Mouse (Mus musculus): Measurements from ENCODE around the gene Car6. TPM values are rescaled to one million over a fixed set of nuclear protein-coding genes. Genes with fewer than 3 reads are reported as not detected.

Gene Car6
- total and polyA plus RNA-seq, 3 experiments: not detected

DNA sequence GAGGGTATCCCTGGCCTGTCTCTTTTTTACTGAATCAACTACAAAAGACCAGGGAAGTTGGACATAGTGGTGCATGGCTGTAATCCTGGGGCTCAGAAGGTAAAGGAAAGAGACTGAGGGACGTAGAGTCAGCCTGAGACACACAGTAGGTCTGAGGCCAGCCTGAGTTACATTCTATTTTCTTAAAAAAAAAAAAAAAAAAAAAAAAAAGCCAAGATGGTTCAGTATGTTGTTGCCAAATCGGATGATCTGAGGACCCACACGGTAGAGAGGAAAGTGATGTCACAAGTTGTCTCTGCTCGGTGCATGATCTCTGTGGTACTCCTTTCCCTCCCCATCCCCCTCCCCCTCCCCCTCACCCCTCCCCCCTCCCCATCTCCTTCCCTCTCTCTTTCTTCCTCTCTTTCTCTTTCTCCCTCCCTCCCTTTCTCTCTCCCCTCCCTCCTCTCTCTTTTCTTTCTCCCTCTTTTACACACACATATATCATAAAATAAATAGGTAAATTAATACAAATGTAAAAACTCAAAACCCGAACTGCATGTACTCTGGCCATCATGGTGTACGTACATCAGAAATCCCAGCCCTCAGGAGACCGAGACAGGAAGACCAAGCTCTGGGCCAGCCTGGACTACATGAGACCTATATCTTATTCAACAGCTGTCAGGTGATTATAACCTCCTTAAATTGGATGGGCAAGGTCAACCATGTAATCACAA is 63.6 kb downstream of the Car6 start:
- DNase-seq: no peak
- TF ChIP-seq EP300 (IDR thresholded peaks at IDR 0.05; ENCODE audit: insufficient read depth, low read depth, low read length): no peak
- TF ChIP-seq CTCF (IDR thresholded peaks at IDR 0.05): no peak
- TF ChIP-seq POLR2A (IDR thresholded peaks at IDR 0.05; ENCODE audit: insufficient read depth, low read depth, low read length): no peak
- 81% methylated on average over 7 of the region's 7 CpGs for WGBS
- no peak overlapping the region for H3K9ac ChIP-seq (ENCODE audit: low read depth, low read length)
- H3K27me3 ChIP-seq (ENCODE audit: control insufficient read depth, insufficient read depth, low read length): no peaks in the 10 kb centered on the region
- H3K4me1 ChIP-seq (ENCODE audit: control insufficient read depth, insufficient read depth, low read length): no peaks in the 10 kb centered on the region
- H3K4me3 ChIP-seq: no peak overlapping the region
- H3K36me3 ChIP-seq (ENCODE audit: control insufficient read depth, insufficient read depth, low read length): no peaks in the 10 kb centered on the region
- intact Hi-C loops (cut with DNase I): loop anchor here (5.0 kb wide), 1 partner anchor 85 kb away; no protein-coding TSS in a partner anchor
- no peaks in the 10 kb centered on the region for H3K79me2 ChIP-seq (replicated peaks; ENCODE audit: control insufficient read depth, insufficient read depth, low read length)
- H3K27ac ChIP-seq: no peak overlapping the region

Other genes with a start within 250 kb of the Car6 start
- gene Spsb1, start 246.3 kb downstream of the Car6 start, total RNA-seq (2021): 10 to 100 TPM; 28.3 to 35.3 TPM
- 32.2 and 38.7 TPM in 2 replicates for gene Spsb1, start 246.3 kb downstream of the Car6 start, polyA plus RNA-seq (2012; rRNA removed)
- 10 to 100 TPM; 39.0 to 44.2 TPM for gene H6pd, start 192.3 kb downstream of the Car6 start, total RNA-seq (2021)
- 27.4 and 29.5 TPM in 2 replicates for gene H6pd, start 192.3 kb downstream of the Car6 start, polyA plus RNA-seq (2012; rRNA removed)
- 10 to 100 TPM; 34.2 to 42.4 TPM for gene Gpr157, start 114.0 kb downstream of the Car6 start, total RNA-seq (2021)
- gene Gpr157, start 114.0 kb downstream of the Car6 start, polyA plus RNA-seq (2012; rRNA removed): 21.8 and 29.2 TPM in 2 replicates
- under 1 TPM in 1 of 2 experiments, not detected in 1; 0.09 TPM for gene Slc2a5, start 82.0 kb downstream of the Car6 start, total RNA-seq (2021)
- 1.4 and 1.8 TPM in 2 replicates for gene Slc2a5, start 82.0 kb downstream of the Car6 start, polyA plus RNA-seq (2012; rRNA removed)
- gene Slc2a7, start 52.4 kb downstream of the Car6 start, total RNA-seq (2021): not detected
- gene Slc2a7, start 52.4 kb downstream of the Car6 start, polyA plus RNA-seq (2012; rRNA removed): not detected in 2 replicates
- gene Eno1, start 35.4 kb upstream of the Car6 start, total RNA-seq (2021): 100 to 1,000 TPM; 111 to 113 TPM
- gene Eno1, start 35.4 kb upstream of the Car6 start, polyA plus RNA-seq (2012; rRNA removed): 179 and 246 TPM in 2 replicates
- gene Rere, start 80.3 kb upstream of the Car6 start, total RNA-seq (2021): 10 to 100 TPM; 39.0 to 46.4 TPM
- gene Rere, start 80.3 kb upstream of the Car6 start, polyA plus RNA-seq (2012; rRNA removed): 16.2 and 19.3 TPM in 2 replicates

Data from heart, adult 2 months (tissue).